Mouse (Mus musculus) erythroblast, embryonic 14.5 days (primary cell): ENCODE results near the gene Olfr771.
"Not testable (repeated sequence)": the region's sequence is repeated elsewhere in the genome, so short reads cannot be mapped to it uniquely, and the experiment has no call there.

Source experiments
- GATA1 ChIP-seq: IDR thresholded peaks from 2 replicates; pipeline ENCODE4 v1.6.1; 2012; ENCODE audit warnings: low read length, inconsistent platforms, mixed read lengths
- TAL1 ChIP-seq: IDR thresholded peaks from 3 replicates; pipeline ENCODE4 v1.6.1; 2012; ENCODE audit warnings: low read length, inconsistent platforms, mixed read lengths

GRCm38 (mm10) chr10:129177821-129178220, 13.3 kb upstream of the Olfr771 start, which contains the start of gene Olfr772:
- TF ChIP-seq GATA1, TAL1: not testable (repeated sequence)
